Mouse (Mus musculus): ENCODE measurements at regions not wholly inside any gene's neighbourhood (a gene's known extent, or its start where the extent isn't known, plus 50 kb on each side); places are given as distances from the start of the nearest gene placed in this dataset.

DNA sequence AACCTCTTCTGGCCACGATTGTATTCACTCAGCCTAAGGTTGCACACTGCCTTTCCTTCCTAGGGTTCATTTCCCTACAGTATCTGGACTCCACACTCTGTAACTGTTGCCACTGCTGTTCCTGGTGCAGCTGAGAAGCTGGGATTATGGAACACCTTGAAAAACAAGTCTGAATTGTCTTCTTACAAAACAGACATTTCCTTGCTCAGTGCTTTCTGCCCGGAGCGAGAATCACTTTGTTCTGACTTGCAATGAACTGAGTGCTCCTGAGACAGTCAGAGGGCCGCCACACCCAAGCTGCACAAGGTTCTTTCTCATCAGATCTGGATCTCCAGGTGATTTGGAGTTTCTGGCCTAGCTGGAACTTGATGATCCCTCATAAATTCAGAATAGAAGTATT lies 183.0 kb upstream of the Dio2 start:
- no peaks in the 10 kb centered on the region for H3K4me1 ChIP-seq (ENCODE audit: control insufficient read depth, insufficient read depth, insufficient read length, low read length)
- H3K27me3 ChIP-seq (ENCODE audit: control insufficient read depth, insufficient read depth, low read length) = no peaks in the 10 kb centered on the region
- 73% methylated on average over 4 of the region's 4 CpGs for WGBS
- TF ChIP-seq CTCF (IDR thresholded peaks at IDR 0.05; ENCODE audit: extremely low read depth, insufficient read length, insufficient replicate concordance, low read depth, low read length) (no peak), POLR2A (IDR thresholded peaks at IDR 0.05; ENCODE audit: low read depth, low read length) (no peak)
- no peak overlapping the region for H3K27ac ChIP-seq (ENCODE audit: insufficient read depth, low read depth, low read length)
- H3K4me3 ChIP-seq (ENCODE audit: low read depth, low read length) = no peak overlapping the region
- H3K36me3 ChIP-seq (ENCODE audit: control insufficient read depth, insufficient read depth, low read length) = no peaks in the 10 kb centered on the region

GRCm38 (mm10) chr12:90915929-90916713 lies 177.9 kb upstream of the Dio2 start:
- H3K27ac ChIP-seq (ENCODE audit: insufficient read depth, low read depth, low read length) = no peak overlapping the region
- no peaks in the 10 kb centered on the region for H3K27me3 ChIP-seq (ENCODE audit: control insufficient read depth, insufficient read depth, low read length)
- no peak overlapping the region for H3K4me3 ChIP-seq (ENCODE audit: low read depth, low read length)
- 81% methylated on average over 11 of the region's 11 CpGs for whole genome bisulfite sequencing
- no peaks in the 10 kb centered on the region for H3K4me1 ChIP-seq (ENCODE audit: control insufficient read depth, insufficient read depth, insufficient read length, low read length)
- no peaks in the 10 kb centered on the region for H3K36me3 ChIP-seq (ENCODE audit: control insufficient read depth, insufficient read depth, low read length)
- TF ChIP-seq POLR2A (IDR thresholded peaks at IDR 0.05; ENCODE audit: low read depth, low read length) (no peak), CTCF (IDR thresholded peaks at IDR 0.05; ENCODE audit: extremely low read depth, insufficient read length, insufficient replicate concordance, low read depth, low read length) (no peak)

GRCm38 (mm10) chr12:90903991-90904390 lies 165.8 kb upstream of the Dio2 start:
- TF ChIP-seq CTCF (IDR thresholded peaks at IDR 0.05; ENCODE audit: extremely low read depth, insufficient read length, insufficient replicate concordance, low read depth, low read length) (peak; percentile 11; the same call in 1 of the 2 replicates), POLR2A (IDR thresholded peaks at IDR 0.05; ENCODE audit: low read depth, low read length) (no peak)
- no peaks in the 10 kb centered on the region for H3K27me3 ChIP-seq (ENCODE audit: control insufficient read depth, insufficient read depth, low read length)
- WGBS = 70% methylated on average over 6 of the region's 6 CpGs
- H3K27ac ChIP-seq (ENCODE audit: insufficient read depth, low read depth, low read length) = no peak overlapping the region
- H3K4me1 ChIP-seq (ENCODE audit: control insufficient read depth, insufficient read depth, insufficient read length, low read length) = no peaks in the 10 kb centered on the region
- no peak overlapping the region for H3K4me3 ChIP-seq (ENCODE audit: low read depth, low read length)
- no peaks in the 10 kb centered on the region for H3K36me3 ChIP-seq (ENCODE audit: control insufficient read depth, insufficient read depth, low read length)

DNA sequence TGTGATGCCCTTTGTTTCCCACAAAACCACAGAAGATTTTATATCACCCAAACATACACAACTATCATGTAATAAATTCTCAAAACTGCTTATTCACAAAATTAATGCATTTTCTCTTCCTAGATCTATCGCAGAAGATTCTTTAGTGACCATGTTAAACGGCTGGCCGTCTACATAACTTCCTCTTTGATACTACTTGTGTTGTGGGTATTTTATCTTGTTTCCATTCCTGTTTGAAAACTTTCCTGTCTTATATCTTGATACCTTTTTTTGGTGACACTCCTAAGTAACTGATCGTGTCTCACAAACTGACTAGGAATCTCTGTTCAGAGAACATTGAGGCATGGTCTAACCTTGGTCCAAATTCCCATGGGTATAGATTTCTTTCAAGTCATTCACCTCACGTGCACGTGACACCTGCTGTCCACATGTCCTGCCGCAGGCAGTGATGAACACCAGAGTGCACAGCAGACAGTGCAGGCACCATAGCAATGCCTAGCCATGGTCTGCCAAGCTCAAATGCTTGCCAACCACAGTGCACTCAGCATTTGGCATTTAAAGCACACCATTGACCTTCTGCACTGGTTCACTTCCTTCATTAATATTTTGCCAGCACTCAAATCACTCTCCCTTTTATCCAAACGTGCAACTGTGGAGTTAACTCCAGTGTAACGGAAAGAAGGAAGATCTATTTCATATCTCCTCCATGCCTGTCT lies 155.6 kb upstream of the Dio2 start:
- no peak for TF ChIP-seq POLR2A (IDR thresholded peaks at IDR 0.05; ENCODE audit: low read depth, low read length)
- no peak for TF ChIP-seq CTCF (IDR thresholded peaks at IDR 0.05; ENCODE audit: extremely low read depth, insufficient read length, insufficient replicate concordance, low read depth, low read length)
- no peaks in the 10 kb centered on the region for H3K27me3 ChIP-seq (ENCODE audit: control insufficient read depth, insufficient read depth, low read length)
- 75% methylated on average over 9 of the region's 9 CpGs for WGBS
- no peaks in the 10 kb centered on the region for H3K36me3 ChIP-seq (ENCODE audit: control insufficient read depth, insufficient read depth, low read length)
- no peak overlapping the region for H3K27ac ChIP-seq (ENCODE audit: insufficient read depth, low read depth, low read length)
- H3K4me3 ChIP-seq (ENCODE audit: low read depth, low read length) = no peak overlapping the region
- H3K4me1 ChIP-seq (ENCODE audit: control insufficient read depth, insufficient read depth, insufficient read length, low read length) = no peaks in the 10 kb centered on the region

DNA sequence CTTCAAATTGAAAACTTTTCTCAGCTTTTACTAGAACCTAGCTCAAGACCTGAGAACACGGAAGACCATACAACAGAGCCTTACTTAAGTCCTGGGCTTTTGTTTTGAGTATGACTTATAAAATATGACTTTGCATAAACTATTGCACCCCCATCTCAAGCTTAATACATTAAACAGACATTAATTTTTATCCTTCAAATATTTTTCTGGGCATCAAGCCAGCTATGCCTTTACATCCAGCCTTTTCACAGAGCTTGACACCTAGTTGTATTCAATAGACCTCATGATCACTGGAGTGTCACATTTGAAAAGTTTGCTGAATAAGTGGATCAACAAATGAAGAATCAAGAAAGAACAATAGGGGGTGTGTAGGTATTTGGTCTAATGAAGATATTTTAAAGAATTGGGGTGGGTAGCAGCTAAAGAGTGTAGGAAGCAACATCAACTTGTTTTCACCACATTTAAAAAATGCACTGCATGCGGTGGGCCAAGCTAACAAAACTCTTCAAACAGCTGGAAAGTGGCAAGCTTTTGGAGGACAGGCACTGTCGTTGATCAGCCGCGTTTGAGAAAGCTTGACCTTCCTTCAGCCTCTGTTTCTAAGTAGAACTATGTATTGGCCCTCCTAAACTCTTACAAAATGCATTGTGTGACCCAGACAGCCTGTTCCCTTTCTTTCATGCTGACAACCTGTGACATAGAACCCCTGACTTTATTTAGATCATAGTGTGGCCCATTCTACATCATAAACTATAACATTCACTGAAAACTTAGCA lies 138.2 kb upstream of the Dio2 start:
- no peaks in the 10 kb centered on the region for H3K4me1 ChIP-seq (ENCODE audit: control insufficient read depth, insufficient read depth, insufficient read length, low read length)
- no peaks in the 10 kb centered on the region for H3K27me3 ChIP-seq (ENCODE audit: control insufficient read depth, insufficient read depth, low read length)
- no peak overlapping the region for H3K27ac ChIP-seq (ENCODE audit: insufficient read depth, low read depth, low read length)
- no peak overlapping the region for H3K4me3 ChIP-seq (ENCODE audit: low read depth, low read length)
- TF ChIP-seq POLR2A (IDR thresholded peaks at IDR 0.05; ENCODE audit: low read depth, low read length) (no peak), CTCF (IDR thresholded peaks at IDR 0.05; ENCODE audit: extremely low read depth, insufficient read length, insufficient replicate concordance, low read depth, low read length) (no peak)
- WGBS = 75% methylated on average over 5 of the region's 5 CpGs
- H3K36me3 ChIP-seq (ENCODE audit: control insufficient read depth, insufficient read depth, low read length) = no peaks in the 10 kb centered on the region

- TF ChIP-seq POLR2A (IDR thresholded peaks at IDR 0.05; ENCODE audit: low read depth, low read length) (no peak), CTCF (IDR thresholded peaks at IDR 0.05; ENCODE audit: extremely low read depth, insufficient read length, insufficient replicate concordance, low read depth, low read length) (no peak)
- Histone ChIP-seq H3K4me1 (ENCODE audit: control insufficient read depth, insufficient read depth, insufficient read length, low read length) (no peaks in the 10 kb centered on the region), H3K27ac (ENCODE audit: insufficient read depth, low read depth, low read length) (no peak overlapping the region), H3K36me3 (ENCODE audit: control insufficient read depth, insufficient read depth, low read length) (no peaks in the 10 kb centered on the region), H3K4me3 (ENCODE audit: low read depth, low read length) (no peak overlapping the region), H3K27me3 (ENCODE audit: control insufficient read depth, insufficient read depth, low read length) (no peaks in the 10 kb centered on the region)
- WGBS = 93% methylated on average over 3 of the region's 3 CpGs
Observed at GRCm38 (mm10) chr12:90874840-90875239, 136.6 kb upstream of the Dio2 start.

- no peaks in the 10 kb centered on the region for H3K36me3 ChIP-seq (ENCODE audit: control insufficient read depth, insufficient read depth, low read length)
- TF ChIP-seq CTCF (IDR thresholded peaks at IDR 0.05; ENCODE audit: extremely low read depth, insufficient read length, insufficient replicate concordance, low read depth, low read length) (no peak), POLR2A (IDR thresholded peaks at IDR 0.05; ENCODE audit: low read depth, low read length) (no peak)
- no peaks in the 10 kb centered on the region for H3K4me1 ChIP-seq (ENCODE audit: control insufficient read depth, insufficient read depth, insufficient read length, low read length)
- no peak overlapping the region for H3K27ac ChIP-seq (ENCODE audit: insufficient read depth, low read depth, low read length)
- no peaks in the 10 kb centered on the region for H3K27me3 ChIP-seq (ENCODE audit: control insufficient read depth, insufficient read depth, low read length)
- 88% methylated on average over 3 of the region's 3 CpGs for WGBS
- H3K4me3 ChIP-seq (ENCODE audit: low read depth, low read length) = no peak overlapping the region
Observed at GRCm38 (mm10) chr12:90873959-90874358, 135.7 kb upstream of the Dio2 start.
